Mouse (Mus musculus) gastrocnemius, postnatal 36 days (tissue): ENCODE results near the gene Brat1. TPM values are rescaled to one million over a fixed set of nuclear protein-coding genes. Genes with fewer than 3 reads are reported as not detected.

Source experiments
- DNase-seq, 2 experiments: peaks; one replicate each; pipeline ENCODE4 v3.0.0; 2022
- intact Hi-C: fragments of 180-260 bp; cut with DNase I; formaldehyde crosslinking; loops from one replicate; pipeline ENCODE4 v1.15.1; 2025
- total RNA-seq, 2 experiments: library from RNA; stranded (reverse); gene quantifications; 2 replicates each; pipeline ENCODE4 v1.2.3; 2021

Gene Brat1
- total RNA-seq, 2 experiments from 2014 or later: 4.6 to 5.1 TPM

GRCm38 (mm10) chr5:140695987-140696386 lies 8.8 kb upstream of the Brat1 start:
- intact Hi-C loops: no loop called here
- DNase-seq: no peak

GRCm38 (mm10) chr5:140699776-140700175 lies 5.0 kb upstream of the Brat1 start:
- intact Hi-C loops: loop anchor here (10.0 kb wide), 1 partner anchor 375 kb away; the partner anchor contains the start of genes Mad1l1 and Nudt1

GRCm38 (mm10) chr5:140701661-140702060 lies 3.1 kb upstream of the Brat1 start:
- intact Hi-C loops: loop anchor here (10.0 kb wide), 1 partner anchor 377 kb away; the partner anchor contains the start of genes Mad1l1 and Nudt1
- DNase-seq: no peak

More at GRCm38 (mm10) chr5:140699776-140700175, 5.0 kb upstream of the Brat1 start:
- no peak for DNase-seq

- intact Hi-C loops: loop anchor here (10.0 kb wide), 1 partner anchor 377 kb away; the partner anchor contains the start of genes Mad1l1 and Nudt1
Observed at GRCm38 (mm10) chr5:140702103-140702513, 2.7 kb upstream of the Brat1 start, which contains the start of gene Iqce. TSS of gene Iqce (minus strand) at chr5:140702378.

GRCm38 (mm10) chr5:140702618-140703175 lies 2.1 kb upstream of the Brat1 start:
- intact Hi-C loops: loop anchor here (10.0 kb wide), 1 partner anchor 378 kb away; the partner anchor contains the start of genes Mad1l1 and Nudt1

More at GRCm38 (mm10) chr5:140702103-140702513, 2.7 kb upstream of the Brat1 start, which contains the start of gene Iqce:
- peak; percentile 94 to 96 for DNase-seq

GRCm38 (mm10) chr5:140703480-140704377 lies 1.1 kb upstream of the Brat1 start:
- peak in 1 of 2 experiments; percentile 27 for DNase-seq
- intact Hi-C loops: loop anchor here (10.0 kb wide), 1 partner anchor 379 kb away; the partner anchor contains the start of genes Mad1l1 and Nudt1

More at GRCm38 (mm10) chr5:140702618-140703175, 2.1 kb upstream of the Brat1 start:
- DNase-seq: no peak

- DNase-seq: no peak
- intact Hi-C loops: loop anchor here (2.0 to 10.0 kb wide), 2 partner anchors 55 to 381 kb away; partner anchors contain the start of genes Mad1l1 and Nudt1
Observed at GRCm38 (mm10) chr5:140705501-140706171, 825 bp downstream of the Brat1 start.

GRCm38 (mm10) chr5:140710315-140710714 lies 5.5 kb downstream of the Brat1 start:
- intact Hi-C loops: no loop called here
- DNase-seq: no peak

GRCm38 (mm10) chr5:140711040-140711439 lies 6.2 kb downstream of the Brat1 start:
- intact Hi-C loops: no loop called here
- no peak for DNase-seq

- DNase-seq: no peak
Observed at GRCm38 (mm10) chr5:140720773-140721172, 16.0 kb downstream of the Brat1 start.

GRCm38 (mm10) chr5:140722121-140722520 lies 17.3 kb downstream of the Brat1 start:
- DNase-seq: no peak
- intact Hi-C loops: no loop called here

More at GRCm38 (mm10) chr5:140720773-140721172, 16.0 kb downstream of the Brat1 start:
- intact Hi-C loops: no loop called here

GRCm38 (mm10) chr5:140723822-140724221 lies 19.0 kb downstream of the Brat1 start, which contains the start of gene Amz1:
TSS of gene Amz1 (plus strand) at chr5:140724127.
- no peak for DNase-seq
- intact Hi-C loops: no loop called here

GRCm38 (mm10) chr5:140726062-140726839 lies 21.4 kb downstream of the Brat1 start:
- no peak for DNase-seq
- intact Hi-C loops: no loop called here

GRCm38 (mm10) chr5:140726946-140727740 lies 22.3 kb downstream of the Brat1 start:
- intact Hi-C loops: no loop called here
- no peak for DNase-seq

GRCm38 (mm10) chr5:140731040-140731797 lies 26.4 kb downstream of the Brat1 start:
- no peak for DNase-seq
- intact Hi-C loops: no loop called here

GRCm38 (mm10) chr5:140732195-140732594 lies 27.4 kb downstream of the Brat1 start:
- intact Hi-C loops: no loop called here
- no peak for DNase-seq

- intact Hi-C loops: no loop called here
- no peak for DNase-seq
Observed at GRCm38 (mm10) chr5:140733336-140733735, 28.5 kb downstream of the Brat1 start.

- DNase-seq: no peak
- intact Hi-C loops: no loop called here
Observed at GRCm38 (mm10) chr5:140735297-140735696, 30.5 kb downstream of the Brat1 start.
